Mouse (Mus musculus): ENCODE measurements around the gene Lhfpl3. TPM values are rescaled to one million over a fixed set of nuclear protein-coding genes. Genes with fewer than 3 reads are reported as not detected.
"Not testable (repeated sequence)": the region's sequence is repeated elsewhere in the genome, so short reads cannot be mapped to it uniquely, and the experiment has no call there.

The Lhfpl3 gene
- 1 to 10 TPM; 1.4 TPM for total RNA-seq (2021)
- long read RNA-seq, experiment 1, result 0 reads
- long read RNA-seq, experiment 2, partial matches to known transcripts, result 0 of 1 reads
- long read RNA-seq, experiment 2, other reads (novel, unspliced or antisense), result 1 of 1 reads

DNA sequence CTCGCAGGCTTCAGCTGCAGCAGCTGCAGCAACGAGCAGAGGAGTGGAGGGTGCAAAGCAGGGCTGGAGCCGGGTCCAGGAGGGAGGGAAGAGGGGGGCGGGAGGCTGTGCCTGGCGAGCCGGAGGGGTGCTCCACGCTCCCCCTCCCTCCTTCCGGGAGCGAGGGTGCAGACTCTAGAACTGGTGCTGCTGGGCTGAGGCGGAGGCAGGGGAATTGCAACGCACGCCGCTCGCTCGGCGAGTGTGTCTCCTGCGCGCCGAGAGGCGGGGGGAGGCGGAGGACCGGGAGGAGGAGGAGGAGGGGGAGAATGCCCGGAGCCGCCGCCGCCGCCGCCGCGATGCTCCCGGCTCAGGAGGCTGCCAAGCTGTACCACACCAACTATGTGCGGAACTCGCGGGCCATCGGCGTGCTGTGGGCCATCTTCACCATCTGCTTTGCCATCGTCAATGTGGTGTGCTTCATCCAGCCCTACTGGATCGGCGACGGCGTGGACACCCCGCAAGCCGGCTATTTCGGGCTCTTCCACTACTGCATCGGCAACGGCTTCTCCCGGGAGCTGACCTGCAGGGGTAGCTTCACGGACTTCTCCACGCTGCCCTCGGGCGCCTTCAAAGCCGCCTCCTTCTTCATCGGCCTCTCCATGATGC, at the start of gene Lhfpl3:
Gene Lhfpl3, plus strand, starts transcription at position 175 of the 648 bp plus-strand sequence.
- DNase-seq (ENCODE audit: low spot score in 2 of 2), result peak; percentile 3 to 24

DNA sequence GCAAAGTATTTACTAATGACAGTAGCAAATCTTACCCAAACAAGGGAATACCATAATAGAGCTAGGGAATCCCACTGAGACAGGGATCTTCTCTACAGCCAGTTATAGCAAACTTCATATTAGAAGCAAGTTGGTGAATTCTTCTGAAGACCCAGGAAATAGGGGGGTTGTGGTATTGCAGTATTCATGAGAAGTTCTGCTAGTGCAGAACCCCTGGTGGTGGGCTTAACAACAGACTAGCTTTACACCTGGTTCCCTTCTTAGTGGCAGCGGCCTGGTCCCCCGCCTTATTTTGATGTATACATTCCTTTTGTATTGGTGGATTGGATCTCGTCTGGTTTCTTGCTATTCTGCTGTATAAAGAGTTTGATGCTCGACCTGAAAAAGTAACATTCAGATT, 39.6 kb upstream of the Lhfpl3 start:
- not testable (repeated sequence) for DNase-seq (ENCODE audit: low spot score in 2 of 2)

DNA sequence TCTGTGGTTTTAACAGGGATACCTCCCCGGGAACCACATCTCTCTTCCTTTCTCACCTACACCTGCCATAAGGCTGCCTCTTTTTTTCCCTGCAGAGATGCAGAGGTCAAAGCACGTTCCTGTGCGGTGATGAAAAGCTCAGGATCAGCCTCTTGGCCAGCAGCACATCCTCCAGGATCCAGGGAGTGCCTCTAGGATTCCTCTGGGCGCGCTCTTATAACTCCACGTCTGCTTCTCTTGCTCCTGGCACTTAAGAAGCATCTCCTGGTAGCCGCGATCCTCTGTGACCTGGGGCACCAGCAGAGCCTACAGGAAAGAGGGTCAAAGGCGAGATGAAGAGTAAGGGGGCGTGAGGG, 352 bp upstream of the Lhfpl3 start:
- DNase-seq (ENCODE audit: low spot score in 2 of 2), result no peak

DNA sequence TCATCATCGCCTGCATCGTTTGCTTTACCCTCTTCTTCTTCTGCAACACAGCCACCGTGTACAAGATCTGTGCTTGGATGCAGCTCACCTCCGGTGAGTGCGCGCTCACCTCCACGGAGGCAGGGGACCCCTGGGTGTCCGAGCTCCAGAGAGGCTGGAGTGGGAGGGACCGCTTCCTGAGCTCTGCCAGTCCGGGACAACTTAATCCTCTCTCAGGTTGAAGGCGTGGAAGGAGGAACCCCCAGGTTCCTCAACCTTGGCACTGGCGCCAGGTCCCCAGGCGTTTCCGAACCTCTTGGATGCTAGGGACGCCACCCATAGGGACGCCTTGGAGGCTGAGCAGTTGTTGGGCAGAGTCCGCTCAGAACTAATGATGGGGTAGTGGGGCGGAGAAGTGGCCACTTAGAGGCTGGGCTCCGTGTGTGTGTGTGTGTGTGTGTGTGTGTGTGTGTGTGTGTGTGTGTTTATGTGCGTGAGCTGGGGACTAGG, 718 bp downstream of the Lhfpl3 start:
- DNase-seq (ENCODE audit: low spot score in 2 of 2), result no peak

DNA sequence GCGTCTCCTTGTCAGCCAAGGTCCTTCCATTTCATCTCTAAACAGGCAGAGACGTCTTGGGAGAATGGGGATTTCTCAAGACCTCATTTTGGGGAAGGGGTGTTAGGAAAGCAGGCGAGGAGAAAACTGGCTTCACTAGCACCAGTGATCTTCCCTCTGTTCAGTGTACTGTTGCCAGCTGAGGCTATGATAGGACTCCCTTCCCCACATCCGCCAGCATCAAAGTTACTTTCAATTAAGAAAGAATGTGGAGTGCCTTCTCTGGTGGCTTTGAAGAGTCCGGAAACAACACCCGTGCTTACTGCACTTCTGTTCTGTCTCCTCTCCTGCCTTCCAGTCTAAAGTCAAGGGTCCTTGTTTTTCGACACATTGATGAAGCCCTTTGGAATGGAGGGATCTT, 1.4 kb downstream of the Lhfpl3 start:
- no peak for DNase-seq (ENCODE audit: low spot score in 2 of 2)

DNA sequence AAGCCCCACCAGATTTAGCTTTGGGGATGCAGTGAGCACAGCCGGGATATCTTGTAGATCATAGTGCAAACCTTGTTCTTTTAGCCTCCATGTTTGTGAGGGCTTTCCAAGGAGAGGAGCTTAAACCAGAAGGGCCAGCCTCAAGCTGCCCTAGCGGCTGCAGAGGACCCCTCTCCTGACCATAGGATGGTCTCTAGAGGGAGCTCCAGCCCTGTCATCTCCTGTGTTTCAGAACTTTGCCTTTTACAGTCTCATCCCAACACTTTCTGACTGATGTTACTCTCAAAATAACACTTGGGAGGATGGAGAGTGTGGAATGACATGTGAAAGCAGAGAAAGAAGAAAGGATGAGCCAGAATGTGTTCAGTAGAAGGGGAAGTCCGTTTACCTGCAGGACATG, 11.4 kb downstream of the Lhfpl3 start:
- DNase-seq (ENCODE audit: low spot score in 2 of 2), result no peak

DNA sequence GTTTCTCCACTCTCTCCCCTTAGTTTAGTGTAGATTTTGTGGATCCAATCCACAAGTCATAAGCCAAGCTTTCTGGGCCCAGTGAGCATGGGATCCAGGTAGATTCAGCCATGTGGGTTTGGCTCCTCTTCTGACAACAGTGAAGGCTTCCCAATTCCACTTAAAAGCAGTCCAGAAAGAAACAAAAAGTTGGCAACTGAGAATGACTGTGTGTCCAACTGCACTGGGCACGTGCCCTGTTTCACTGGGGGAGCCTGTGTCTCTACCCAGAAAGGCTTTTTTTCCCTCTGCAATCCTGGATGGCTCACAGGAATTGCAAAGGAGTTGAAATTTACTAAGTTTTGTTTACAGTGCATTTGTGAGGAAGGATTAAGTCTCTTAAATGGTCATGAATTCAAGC, 24.9 kb downstream of the Lhfpl3 start:
- DNase-seq (ENCODE audit: low spot score in 2 of 2), result no peak

DNA sequence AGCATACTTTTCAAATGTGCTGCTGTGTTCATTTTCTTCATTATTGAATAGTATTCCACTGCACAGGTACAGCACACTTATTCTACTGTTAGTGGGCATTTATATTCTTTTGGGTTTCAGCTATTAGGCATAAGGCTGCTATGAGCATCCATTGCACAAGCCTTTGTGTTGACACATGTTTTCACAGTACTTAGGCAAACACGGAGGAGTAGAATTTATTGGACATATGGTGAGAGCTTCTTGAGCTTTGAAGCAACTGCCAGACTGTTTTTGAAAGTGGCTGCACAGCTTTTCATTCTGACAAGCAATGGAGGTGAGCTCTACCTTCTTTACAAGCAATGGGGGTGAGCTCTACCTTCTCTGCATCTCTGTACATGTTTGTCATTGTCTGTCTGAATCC, 49.5 kb downstream of the Lhfpl3 start:
- DNase-seq (ENCODE audit: low spot score in 2 of 2), result no peak

DNA sequence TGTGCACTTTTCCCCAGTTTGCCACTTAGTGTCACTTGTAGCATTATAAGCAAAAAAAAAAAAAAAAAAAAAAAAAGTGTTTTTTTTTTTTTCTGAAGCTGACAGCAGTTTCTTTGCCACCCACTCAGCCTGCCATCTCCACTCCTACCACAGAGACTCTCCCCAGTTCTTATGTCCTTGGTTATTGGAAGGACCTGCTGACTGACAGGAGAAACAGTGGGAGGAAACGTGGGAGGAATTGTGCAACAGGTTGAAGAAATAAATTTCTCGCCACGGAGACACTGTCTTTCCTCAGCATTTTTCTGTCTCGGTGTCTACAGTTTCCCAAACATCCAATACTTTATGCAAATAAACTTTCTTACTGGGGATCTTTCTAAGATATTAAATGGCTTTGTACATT, 67.6 kb downstream of the Lhfpl3 start:
- DNase-seq (ENCODE audit: low spot score in 2 of 2), result no peak

DNA sequence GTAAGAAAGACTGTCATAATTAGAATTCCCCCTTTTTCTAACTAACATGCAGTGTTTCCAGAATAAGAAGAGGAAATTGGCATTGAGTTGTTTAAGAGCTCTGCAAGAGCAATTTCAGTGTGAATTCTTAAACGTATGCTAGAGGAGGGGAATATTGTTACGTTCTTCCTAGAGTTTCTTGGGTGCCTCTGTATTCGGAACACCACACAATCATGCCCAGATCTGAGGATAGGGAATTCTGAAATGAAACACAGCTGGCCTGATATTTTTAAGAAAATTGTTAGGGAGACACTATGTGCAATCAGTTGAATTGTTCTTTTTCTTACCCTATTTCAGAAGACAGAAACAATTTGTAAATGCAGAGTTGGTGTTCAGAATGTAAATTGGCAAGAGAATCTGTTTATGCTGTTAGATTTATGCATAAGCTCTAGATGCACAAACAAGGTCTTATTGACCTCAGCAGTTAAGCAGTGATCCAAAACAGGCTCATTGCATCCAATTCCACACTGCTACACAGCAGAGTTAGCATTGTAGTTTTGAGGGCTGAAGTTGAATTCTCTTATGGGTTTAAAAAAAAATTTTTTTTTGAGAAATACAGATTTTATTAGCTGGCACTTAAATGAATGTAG, 84.1 kb downstream of the Lhfpl3 start:
- no peak for DNase-seq (ENCODE audit: low spot score in 2 of 2)

DNA sequence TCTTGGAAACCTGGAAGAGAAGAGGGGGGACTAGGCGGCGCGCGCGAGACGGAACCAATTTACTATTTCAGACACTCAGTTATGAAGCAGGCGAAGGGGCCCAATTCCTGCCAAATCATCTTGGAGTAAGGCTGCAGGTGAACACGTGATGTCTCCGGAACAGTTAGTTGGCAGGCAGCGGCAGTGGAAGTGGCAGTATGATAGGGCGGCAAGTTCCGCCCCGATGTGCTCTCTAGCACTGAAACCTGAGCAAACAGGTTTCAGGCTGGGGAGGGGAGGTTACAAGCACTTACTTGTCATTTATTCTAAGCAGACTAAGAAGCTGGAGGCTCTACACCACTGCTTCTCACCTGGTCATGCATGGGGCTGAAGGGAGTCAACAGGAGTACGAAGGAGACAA, 105.7 kb downstream of the Lhfpl3 start:
- DNase-seq (ENCODE audit: low spot score in 2 of 2), result no peak

DNA sequence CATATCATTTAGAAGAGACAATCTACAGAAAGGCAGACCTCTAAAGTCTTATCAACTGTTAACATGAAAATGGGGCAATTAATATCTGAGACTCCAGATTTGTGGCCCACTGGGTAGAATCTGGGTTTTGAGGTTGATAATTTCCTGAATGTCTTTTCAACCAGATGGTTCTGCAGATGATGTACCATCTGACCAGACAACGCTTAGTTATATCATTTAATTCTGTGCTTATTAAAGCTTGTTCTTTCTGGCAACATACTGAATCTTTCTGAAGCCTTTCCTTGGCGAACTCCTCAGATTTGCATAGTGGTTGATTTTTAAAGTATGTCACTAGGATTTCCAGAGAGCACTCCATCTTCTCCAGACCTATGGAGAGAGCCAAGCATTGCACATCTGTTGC, 107.6 kb downstream of the Lhfpl3 start:
- no peak for DNase-seq (ENCODE audit: low spot score in 2 of 2)

DNA sequence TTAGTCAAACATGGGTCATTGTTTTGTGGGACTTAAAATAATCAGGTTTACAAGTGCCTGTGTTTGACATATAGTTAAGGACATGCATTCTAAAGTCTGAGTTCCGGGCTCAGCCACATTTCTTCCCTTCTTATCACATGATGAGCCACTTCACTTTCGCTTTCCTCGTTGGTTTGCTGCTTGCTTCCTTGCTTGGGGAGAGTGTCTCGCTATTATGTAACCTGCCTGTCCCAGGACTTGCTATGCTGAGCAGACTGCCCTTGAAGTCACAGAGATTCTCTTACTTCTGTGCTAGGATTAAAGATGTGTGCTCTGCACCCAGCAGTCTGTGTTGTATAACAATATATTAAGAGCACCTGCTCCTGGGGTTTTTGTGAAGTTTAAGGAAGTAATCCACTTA, 110.6 kb downstream of the Lhfpl3 start:
- DNase-seq (ENCODE audit: low spot score in 2 of 2), result no peak

DNA sequence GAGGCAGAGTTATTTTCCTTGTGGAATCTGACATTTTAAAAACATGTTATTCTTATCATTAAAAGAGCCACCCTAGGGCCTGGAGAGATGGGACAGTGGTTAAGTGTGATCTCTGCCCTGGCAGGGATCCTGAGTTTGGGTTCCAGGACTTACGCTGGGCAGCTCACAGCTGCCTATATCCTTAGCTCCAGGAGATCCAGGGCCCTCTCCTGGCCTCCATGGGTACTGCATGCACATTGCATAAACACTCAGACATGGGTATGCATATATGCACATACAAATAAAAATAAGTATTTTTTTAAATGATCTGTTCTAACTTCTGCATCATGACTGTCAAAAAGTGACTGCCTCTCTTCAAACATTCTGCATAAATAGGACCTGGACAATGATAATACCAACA, 115.5 kb downstream of the Lhfpl3 start:
- peak in 1 of 2 experiments; percentile 23 for DNase-seq (ENCODE audit: low spot score in 2 of 2)

DNA sequence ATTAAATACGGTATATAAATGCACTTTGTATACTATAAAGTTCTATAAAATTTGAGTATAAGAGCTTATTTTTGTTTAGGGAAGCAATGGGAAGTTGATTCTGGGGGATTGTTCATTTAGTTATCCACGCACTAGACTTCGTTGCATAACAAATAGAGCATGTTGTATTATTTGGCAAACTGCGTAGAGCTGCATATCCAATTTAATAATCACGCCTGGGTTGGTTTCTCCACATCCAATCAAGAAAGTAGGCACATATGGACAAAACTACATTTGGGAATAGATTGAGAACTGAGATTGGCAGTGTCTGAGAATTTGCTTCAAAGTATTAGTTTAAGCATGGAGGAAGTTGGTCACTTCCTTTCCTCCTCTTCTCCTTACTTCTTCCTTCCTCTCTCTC, 123.2 kb downstream of the Lhfpl3 start:
- DNase-seq (ENCODE audit: low spot score in 2 of 2), result no peak

DNA sequence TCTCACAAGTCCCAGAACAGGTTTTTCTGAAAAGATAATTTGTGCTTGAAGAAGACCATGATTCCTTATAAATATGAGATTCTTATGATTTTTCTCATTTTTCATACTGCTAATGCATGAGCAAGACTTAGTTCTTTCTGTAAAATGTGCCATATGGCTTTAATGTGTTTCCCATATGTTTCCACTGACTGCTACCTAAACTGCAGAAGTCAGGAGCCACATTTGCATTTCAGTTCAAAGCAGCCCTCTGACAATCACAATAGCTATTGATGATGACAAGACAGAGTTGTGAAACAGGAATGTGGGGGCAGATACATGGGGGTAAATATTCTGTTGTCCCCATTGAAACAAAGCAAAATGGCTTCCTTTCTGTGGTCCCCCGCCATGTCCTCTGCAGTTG, 126.6 kb downstream of the Lhfpl3 start:
- no peak for DNase-seq (ENCODE audit: low spot score in 2 of 2)

DNA sequence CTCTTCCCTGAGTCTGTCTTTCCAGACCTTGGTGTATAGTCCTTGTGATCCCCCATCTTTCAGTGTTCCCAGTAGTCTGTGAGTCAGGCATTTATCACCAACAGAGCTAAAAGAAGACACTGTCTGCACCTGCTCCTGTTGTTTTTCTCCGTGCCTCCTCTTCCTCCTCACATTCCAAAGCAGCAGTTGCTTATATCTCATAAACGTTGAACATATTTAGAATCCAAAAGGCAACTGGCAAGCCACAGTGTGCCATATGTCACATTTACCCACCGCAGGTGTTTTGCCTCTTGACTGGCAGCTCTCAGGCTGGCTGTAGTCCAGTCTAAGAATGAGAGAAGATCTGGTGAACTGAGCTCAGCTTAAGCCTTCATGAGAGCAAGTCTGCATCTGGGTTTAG, 142.5 kb downstream of the Lhfpl3 start:
- DNase-seq (ENCODE audit: low spot score in 2 of 2), result no peak

DNA sequence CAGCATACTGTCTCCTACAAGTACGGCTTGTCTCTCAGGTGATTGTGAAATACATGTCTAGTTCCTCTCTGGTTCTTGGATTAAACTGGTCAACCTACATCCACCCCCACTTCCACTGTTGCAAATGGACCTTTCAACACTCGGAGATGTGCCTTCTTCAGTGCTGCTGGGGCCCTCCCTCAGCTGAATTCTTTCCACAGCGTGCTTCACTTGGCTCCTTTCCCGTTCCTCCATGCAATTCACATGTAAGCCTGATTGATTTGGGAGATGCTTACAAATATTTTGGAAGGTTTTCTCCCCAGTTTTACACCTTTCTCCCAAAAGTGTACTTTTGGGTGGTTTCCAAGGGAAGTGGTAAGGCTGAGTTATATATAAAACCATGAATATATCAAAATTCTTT, 143.6 kb downstream of the Lhfpl3 start:
- DNase-seq (ENCODE audit: low spot score in 2 of 2), result no peak

DNA sequence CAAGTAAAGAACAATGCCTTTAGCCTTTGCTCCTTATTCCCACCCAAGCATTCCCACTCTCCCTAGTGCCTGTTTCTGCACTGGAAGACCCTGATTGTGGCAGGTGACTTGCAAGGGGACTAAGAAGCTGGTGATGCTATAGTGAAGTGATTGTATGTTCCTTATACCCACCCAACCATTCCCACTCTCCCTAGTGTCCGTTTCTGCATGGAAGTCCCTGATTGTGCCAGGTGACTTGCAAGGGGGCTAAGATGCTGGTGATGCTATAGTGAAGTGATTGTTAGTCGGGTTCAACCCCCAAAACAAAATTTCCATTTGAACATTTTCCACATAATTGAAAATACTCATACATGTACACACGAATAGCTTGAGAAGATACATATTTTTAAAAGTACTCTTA, 151.4 kb downstream of the Lhfpl3 start:
- no peak for DNase-seq (ENCODE audit: low spot score in 2 of 2)

DNA sequence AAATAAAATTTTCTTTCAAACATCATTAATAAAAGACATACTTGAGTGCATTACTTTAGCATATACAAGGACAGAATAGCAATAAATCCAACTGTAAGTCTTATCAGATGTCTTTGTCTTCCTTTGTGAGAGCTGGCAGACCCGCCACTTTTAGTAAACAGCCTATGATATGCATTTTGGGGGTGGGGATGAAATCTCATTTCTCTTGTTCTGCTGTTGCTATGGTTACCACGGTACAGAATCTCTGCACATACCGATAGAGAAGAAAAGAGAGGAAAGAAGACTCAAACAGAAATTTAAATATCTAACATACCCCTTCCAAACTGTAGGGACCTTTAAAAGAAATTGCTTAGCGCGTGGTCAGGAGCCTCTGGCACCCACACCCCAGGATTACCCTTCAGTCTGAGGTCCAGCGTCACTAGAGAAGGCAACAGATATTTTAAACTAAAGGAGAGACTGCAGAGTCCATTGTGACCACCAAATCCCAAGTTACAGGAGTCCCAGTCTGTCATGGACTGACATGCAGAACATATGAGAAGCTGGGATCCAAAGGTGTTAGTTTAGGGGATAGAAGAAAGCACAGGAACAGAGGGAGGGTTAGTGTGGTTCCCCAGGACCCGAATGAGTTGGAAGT, 151.9 kb downstream of the Lhfpl3 start:
- DNase-seq (ENCODE audit: low spot score in 2 of 2), result no peak

DNA sequence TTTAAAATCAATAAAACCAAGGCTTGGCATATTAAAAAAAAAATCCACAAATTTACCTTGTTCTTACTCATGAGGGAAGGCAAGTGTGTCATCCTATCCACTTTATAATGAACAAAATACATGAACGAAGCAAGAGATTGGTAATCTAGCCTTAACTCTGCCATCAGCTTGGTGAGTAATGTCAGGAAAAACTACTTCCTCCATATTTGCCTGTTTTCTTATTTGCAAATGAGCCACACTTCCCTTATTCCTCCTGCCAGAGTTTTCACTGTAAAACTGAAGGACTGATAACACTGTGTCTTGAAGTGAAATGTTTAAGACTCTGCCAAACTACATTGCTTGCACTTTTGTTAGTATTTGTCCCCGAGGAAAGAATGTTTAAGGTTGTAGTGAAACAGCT, 152.7 kb downstream of the Lhfpl3 start:
- DNase-seq (ENCODE audit: low spot score in 2 of 2), result no peak

DNA sequence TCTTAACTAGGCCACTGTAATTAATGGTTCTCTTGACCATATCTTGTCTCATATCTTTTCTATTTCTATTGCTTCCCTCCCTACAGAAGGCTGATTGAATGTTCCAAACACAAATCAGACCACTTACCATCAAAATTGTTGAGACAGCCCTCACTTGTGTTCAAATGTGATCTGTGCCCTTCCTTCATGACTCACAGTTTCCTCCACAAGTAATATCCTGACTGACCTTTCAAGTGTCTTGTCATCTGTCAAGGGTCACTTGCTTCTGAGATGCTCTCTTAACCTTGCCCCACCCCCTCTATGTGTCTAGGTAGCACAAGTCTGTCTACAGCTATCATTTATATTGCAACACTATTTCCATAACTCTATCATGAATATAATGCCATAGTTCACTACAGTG, 154.1 kb downstream of the Lhfpl3 start:
- no peak for DNase-seq (ENCODE audit: low spot score in 2 of 2)

All from adrenal gland, adult 18-20 months (tissue).